Mouse (Mus musculus): ENCODE data around the gene Map3k19. TPM values are rescaled to one million over a fixed set of nuclear protein-coding genes. Genes with fewer than 3 reads are reported as not detected.

The Map3k19 gene
- polyA plus RNA-seq, 1 experiment from 2014 or later: 0.88 TPM

DNA sequence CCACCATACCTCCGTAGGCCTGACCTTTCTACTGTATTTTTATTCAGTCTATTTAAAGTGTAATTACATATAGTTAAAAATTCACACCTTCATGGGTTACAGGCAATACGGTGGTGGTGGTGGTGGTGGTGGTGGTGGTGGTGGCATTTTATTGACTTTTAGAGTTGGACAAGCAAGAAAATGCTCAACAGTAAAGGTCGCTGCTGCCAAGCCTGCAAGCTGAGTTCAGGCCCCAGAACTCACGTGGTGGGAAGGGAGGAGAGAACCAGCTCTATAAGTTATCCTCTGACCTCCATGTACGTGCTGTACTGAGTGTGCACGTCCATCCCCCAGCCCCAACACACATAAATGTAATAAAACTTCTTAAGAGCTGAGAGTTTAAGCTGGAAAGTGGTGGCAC lies 38.5 kb downstream of the Map3k19 start:
- Histone ChIP-seq H3K4me1 (ENCODE audit: control insufficient read depth, insufficient read depth, low read length) (no peaks in the 10 kb centered on the region), H3K36me3 (ENCODE audit: control insufficient read depth, insufficient read depth, low read length) (no peaks in the 10 kb centered on the region), H3K27ac (ENCODE audit: low read depth, low read length) (no peak overlapping the region), H3K4me2 (ENCODE audit: low read depth, low read length) (no peak overlapping the region), H3K4me3 (ENCODE audit: low read depth, low read length) (no peak overlapping the region), H3K27me3 (ENCODE audit: control insufficient read depth, insufficient read depth, low read length) (no peaks in the 10 kb centered on the region), H3K9me3 (ENCODE audit: control insufficient read depth, low read length) (no peaks in the 10 kb centered on the region), H3K9ac (replicated peaks; ENCODE audit: low read depth, low read length) (no peak overlapping the region)
- ATAC-seq (ENCODE audit: low read depth): no peak
- 86% methylated on average over 6 of the region's 6 CpGs for WGBS

- Histone ChIP-seq H3K27ac (ENCODE audit: low read depth, low read length) (no peak overlapping the region), H3K9ac (replicated peaks; ENCODE audit: low read depth, low read length) (no peak overlapping the region), H3K27me3 (ENCODE audit: control insufficient read depth, insufficient read depth, low read length) (no peaks in the 10 kb centered on the region), H3K4me3 (ENCODE audit: low read depth, low read length) (no peak overlapping the region), H3K4me2 (ENCODE audit: low read depth, low read length) (no peak overlapping the region), H3K36me3 (ENCODE audit: control insufficient read depth, insufficient read depth, low read length) (no peaks in the 10 kb centered on the region), H3K4me1 (ENCODE audit: control insufficient read depth, insufficient read depth, low read length) (no peaks in the 10 kb centered on the region), H3K9me3 (ENCODE audit: control insufficient read depth, low read length) (no peaks in the 10 kb centered on the region)
- WGBS: 65% methylated on average over 7 of the region's 7 CpGs
- no peak for ATAC-seq (ENCODE audit: low read depth)
Observed at GRCm38 (mm10) chr1:127812929-127813328, 41.9 kb downstream of the Map3k19 start.

DNA sequence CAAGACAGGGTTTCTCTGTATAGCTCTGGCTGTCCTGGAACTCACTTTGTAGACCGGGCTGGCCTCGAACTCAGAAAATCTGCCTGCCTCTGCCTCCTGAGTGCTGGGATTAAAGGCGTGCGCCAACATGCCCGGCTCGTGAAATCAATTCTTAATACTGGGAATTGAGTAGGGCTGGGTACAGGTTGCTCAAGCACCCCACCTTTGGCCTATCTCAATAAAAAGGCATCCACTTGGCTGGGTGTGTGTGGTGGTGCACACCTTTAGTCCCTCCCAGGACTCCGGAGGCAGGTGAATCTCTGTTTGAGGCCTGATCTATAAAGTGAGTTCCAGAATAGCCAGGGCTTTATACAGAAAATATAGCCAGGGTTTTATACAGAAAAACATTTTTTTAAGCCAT lies 46.2 kb downstream of the Map3k19 start:
- peaks cover 4% of the 10 kb centered on the region; the same call in 1 of the 2 replicates for H3K36me3 ChIP-seq (ENCODE audit: control insufficient read depth, insufficient read depth, low read length)
- H3K27ac ChIP-seq (ENCODE audit: low read depth, low read length): no peak overlapping the region
- WGBS: 94% methylated on average over 7 of the region's 7 CpGs
- no peaks in the 10 kb centered on the region for H3K9me3 ChIP-seq (ENCODE audit: control insufficient read depth, low read length)
- no peaks in the 10 kb centered on the region for H3K27me3 ChIP-seq (ENCODE audit: control insufficient read depth, insufficient read depth, low read length)
- no peak overlapping the region for H3K4me3 ChIP-seq (ENCODE audit: low read depth, low read length)
- no peak overlapping the region for H3K9ac ChIP-seq (replicated peaks; ENCODE audit: low read depth, low read length)
- H3K4me2 ChIP-seq (ENCODE audit: low read depth, low read length): no peak overlapping the region
- ATAC-seq (ENCODE audit: low read depth): no peak
- H3K4me1 ChIP-seq (ENCODE audit: control insufficient read depth, insufficient read depth, low read length): no peaks in the 10 kb centered on the region

DNA sequence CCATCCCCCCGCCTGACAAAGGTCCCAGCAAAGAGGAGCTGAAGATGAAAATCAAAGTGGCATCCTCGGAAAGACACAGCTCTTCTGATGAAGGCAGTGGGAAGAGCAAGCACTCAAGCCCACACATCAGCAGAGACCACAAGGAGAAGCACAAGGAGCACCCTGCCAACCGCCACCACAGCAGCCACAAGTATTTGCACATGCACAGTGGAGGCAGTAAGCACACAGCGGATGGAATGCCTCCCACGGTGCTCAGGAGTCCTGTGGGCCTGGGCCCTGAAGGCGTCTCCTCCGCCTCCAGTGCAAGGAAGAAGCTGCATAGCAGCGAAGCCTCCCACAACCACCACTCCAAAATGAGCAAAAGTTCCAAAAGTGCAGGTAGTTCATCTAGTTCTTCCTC lies 51.9 kb downstream of the Map3k19 start:
- no peak overlapping the region for H3K4me3 ChIP-seq (ENCODE audit: low read depth, low read length)
- H3K9ac ChIP-seq (replicated peaks; ENCODE audit: low read depth, low read length): no peak overlapping the region
- H3K36me3 ChIP-seq (ENCODE audit: control insufficient read depth, insufficient read depth, low read length): peaks cover 26% of the 10 kb centered on the region
- 92% methylated on average over 8 of the region's 8 CpGs for WGBS
- H3K9me3 ChIP-seq (ENCODE audit: control insufficient read depth, low read length): no peaks in the 10 kb centered on the region
- no peak for ATAC-seq (ENCODE audit: low read depth)
- H3K4me1 ChIP-seq (ENCODE audit: control insufficient read depth, insufficient read depth, low read length): no peaks in the 10 kb centered on the region
- H3K27ac ChIP-seq (ENCODE audit: low read depth, low read length): no peak overlapping the region
- H3K4me2 ChIP-seq (ENCODE audit: low read depth, low read length): no peak overlapping the region
- no peaks in the 10 kb centered on the region for H3K27me3 ChIP-seq (ENCODE audit: control insufficient read depth, insufficient read depth, low read length)

DNA sequence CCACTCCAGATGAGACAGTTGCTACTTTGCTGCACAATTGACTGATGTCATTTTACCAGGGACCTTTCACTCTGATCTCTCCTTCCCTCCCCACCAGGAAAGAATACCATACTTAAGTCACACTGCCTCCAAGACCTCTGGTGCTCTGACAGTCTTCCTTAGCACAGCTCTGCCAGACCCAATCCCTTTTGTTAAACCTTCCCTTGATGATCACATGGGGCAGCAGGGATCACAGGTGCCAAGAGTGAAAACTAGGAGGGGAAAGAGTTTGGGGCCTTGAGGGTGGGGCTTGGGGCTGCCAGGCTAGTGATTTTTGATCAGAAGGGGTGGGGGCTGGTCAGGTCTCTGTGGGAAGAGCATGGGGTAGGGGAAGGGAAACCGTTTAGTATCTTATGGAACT lies 58.1 kb downstream of the Map3k19 start:
- no peaks in the 10 kb centered on the region for H3K4me1 ChIP-seq (ENCODE audit: control insufficient read depth, insufficient read depth, low read length)
- no peak overlapping the region for H3K4me2 ChIP-seq (ENCODE audit: low read depth, low read length)
- H3K27ac ChIP-seq (ENCODE audit: low read depth, low read length): no peak overlapping the region
- no peak for ATAC-seq (ENCODE audit: low read depth)
- H3K9ac ChIP-seq (replicated peaks; ENCODE audit: low read depth, low read length): no peak overlapping the region
- peaks cover 9% of the 10 kb centered on the region for H3K36me3 ChIP-seq (ENCODE audit: control insufficient read depth, insufficient read depth, low read length)
- WGBS: 95% methylated on average over 1 of the region's 1 CpGs
- no peak overlapping the region for H3K4me3 ChIP-seq (ENCODE audit: low read depth, low read length)
- H3K9me3 ChIP-seq (ENCODE audit: control insufficient read depth, low read length): no peaks in the 10 kb centered on the region
- no peaks in the 10 kb centered on the region for H3K27me3 ChIP-seq (ENCODE audit: control insufficient read depth, insufficient read depth, low read length)

DNA sequence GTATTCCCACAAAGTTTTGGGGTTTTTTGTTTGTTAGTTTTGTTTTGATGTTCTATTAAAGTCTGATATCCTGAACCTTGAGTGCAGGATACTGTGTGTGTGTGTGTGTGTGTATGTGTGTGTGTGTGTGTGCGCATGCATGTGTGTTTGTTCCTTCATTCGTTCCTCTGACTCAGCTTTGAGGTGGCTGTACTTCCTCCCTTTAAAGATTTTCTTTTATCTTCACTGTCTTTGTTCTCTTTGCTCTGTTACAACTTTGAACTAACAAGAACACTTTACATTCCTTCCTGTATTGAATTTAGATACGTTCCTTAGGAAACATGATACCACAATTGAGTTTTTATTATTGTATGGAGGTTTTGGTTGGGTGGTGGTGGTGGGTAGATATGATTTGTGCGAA lies 58.5 kb downstream of the Map3k19 start:
- Histone ChIP-seq H3K4me2 (ENCODE audit: low read depth, low read length) (no peak overlapping the region), H3K4me3 (ENCODE audit: low read depth, low read length) (no peak overlapping the region), H3K9me3 (ENCODE audit: control insufficient read depth, low read length) (no peaks in the 10 kb centered on the region), H3K36me3 (ENCODE audit: control insufficient read depth, insufficient read depth, low read length) (peaks cover 7% of the 10 kb centered on the region; the same call in 1 of the 2 replicates), H3K27me3 (ENCODE audit: control insufficient read depth, insufficient read depth, low read length) (no peaks in the 10 kb centered on the region), H3K27ac (ENCODE audit: low read depth, low read length) (no peak overlapping the region), H3K4me1 (ENCODE audit: control insufficient read depth, insufficient read depth, low read length) (no peaks in the 10 kb centered on the region), H3K9ac (replicated peaks; ENCODE audit: low read depth, low read length) (no peak overlapping the region)
- no peak for ATAC-seq (ENCODE audit: low read depth)
- WGBS: 81% methylated on average over 4 of the region's 4 CpGs

DNA sequence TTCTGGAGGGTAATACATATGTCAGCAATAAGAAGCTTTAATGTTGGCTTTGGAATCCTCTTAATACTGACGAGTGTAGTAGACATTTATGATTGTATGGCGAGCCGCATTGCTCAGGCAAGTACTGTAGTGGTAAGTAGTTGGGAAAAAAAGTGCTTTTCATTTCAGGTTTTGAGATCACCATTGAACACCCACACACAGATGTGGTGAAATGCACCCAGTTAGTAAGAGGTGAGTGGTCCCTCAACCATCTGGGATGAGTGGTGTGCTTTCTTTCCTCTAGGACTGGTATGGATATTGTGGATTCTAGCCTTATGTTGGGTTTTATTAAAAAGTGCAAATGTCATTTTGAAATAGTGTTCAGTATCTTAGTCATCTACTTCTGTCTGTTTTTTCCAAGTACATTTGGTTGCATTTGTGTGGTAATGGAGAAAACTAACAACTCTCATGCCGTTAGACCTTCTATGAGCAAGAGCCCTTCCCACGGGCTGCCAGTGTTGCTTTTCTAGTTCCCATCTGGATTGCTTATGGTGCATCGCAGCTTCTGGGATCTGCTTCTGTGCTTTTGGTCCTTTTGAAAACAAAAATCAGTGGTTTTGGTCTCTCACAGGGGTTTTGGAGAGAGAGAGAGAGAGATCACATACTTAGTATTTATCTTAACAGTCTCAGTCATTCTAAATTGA lies 59.6 kb downstream of the Map3k19 start:
- ATAC-seq (ENCODE audit: low read depth): no peak
- WGBS: 92% methylated on average over 6 of the region's 6 CpGs

GRCm38 (mm10) chr1:127793459-127793858 lies 61.4 kb downstream of the Map3k19 start:
- ATAC-seq (ENCODE audit: low read depth): no peak
- Histone ChIP-seq H3K27ac (ENCODE audit: low read depth, low read length) (no peak overlapping the region), H3K4me2 (ENCODE audit: low read depth, low read length) (no peak overlapping the region), H3K4me3 (ENCODE audit: low read depth, low read length) (no peak overlapping the region), H3K9ac (replicated peaks; ENCODE audit: low read depth, low read length) (no peak overlapping the region), H3K4me1 (ENCODE audit: control insufficient read depth, insufficient read depth, low read length) (no peaks in the 10 kb centered on the region), H3K36me3 (ENCODE audit: control insufficient read depth, insufficient read depth, low read length) (peaks cover 4% of the 10 kb centered on the region; the same call in 1 of the 2 replicates), H3K27me3 (ENCODE audit: control insufficient read depth, insufficient read depth, low read length) (no peaks in the 10 kb centered on the region), H3K9me3 (ENCODE audit: control insufficient read depth, low read length) (no peaks in the 10 kb centered on the region)
- 94% methylated on average over 1 of the region's 1 CpGs for WGBS

More for the DNA sequence above, 59.6 kb downstream of the Map3k19 start:
- H3K36me3 ChIP-seq (ENCODE audit: control insufficient read depth, insufficient read depth, low read length): peaks cover 7% of the 10 kb centered on the region; the same call in 1 of the 2 replicates
- H3K27ac ChIP-seq (ENCODE audit: low read depth, low read length): no peak overlapping the region
- no peaks in the 10 kb centered on the region for H3K9me3 ChIP-seq (ENCODE audit: control insufficient read depth, low read length)
- H3K9ac ChIP-seq (replicated peaks; ENCODE audit: low read depth, low read length): no peak overlapping the region
- H3K4me1 ChIP-seq (ENCODE audit: control insufficient read depth, insufficient read depth, low read length): no peaks in the 10 kb centered on the region
- H3K4me3 ChIP-seq (ENCODE audit: low read depth, low read length): no peak overlapping the region
- H3K27me3 ChIP-seq (ENCODE audit: control insufficient read depth, insufficient read depth, low read length): no peaks in the 10 kb centered on the region
- no peak overlapping the region for H3K4me2 ChIP-seq (ENCODE audit: low read depth, low read length)

DNA sequence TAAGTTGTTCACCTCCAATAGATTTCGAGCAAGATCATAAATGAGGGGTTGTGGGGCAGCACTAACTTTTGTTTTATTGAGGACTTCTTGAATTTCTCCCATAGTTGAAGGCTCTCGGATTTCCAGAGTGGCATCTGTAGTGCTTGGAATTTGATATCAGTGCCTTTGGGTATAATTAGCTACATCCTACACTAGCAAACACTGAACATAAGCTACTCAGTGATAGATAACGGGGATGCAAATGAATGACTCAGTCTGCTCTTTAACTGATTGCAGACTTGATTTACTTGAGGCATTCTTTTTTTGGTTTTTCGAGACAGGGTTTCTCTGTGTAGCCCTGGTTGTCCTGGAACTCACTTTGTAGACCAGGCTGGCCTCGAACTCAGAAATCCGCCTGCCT lies 65.9 kb downstream of the Map3k19 start:
- no peak overlapping the region for H3K9ac ChIP-seq (replicated peaks; ENCODE audit: low read depth, low read length)
- WGBS: 85% methylated on average over 6 of the region's 6 CpGs

More for the DNA sequence above, 65.9 kb downstream of the Map3k19 start:
- H3K4me2 ChIP-seq (ENCODE audit: low read depth, low read length): no peak overlapping the region
- peaks cover 4% of the 10 kb centered on the region; the same call in 1 of the 2 replicates for H3K36me3 ChIP-seq (ENCODE audit: control insufficient read depth, insufficient read depth, low read length)
- no peaks in the 10 kb centered on the region for H3K9me3 ChIP-seq (ENCODE audit: control insufficient read depth, low read length)
- no peak overlapping the region for H3K4me3 ChIP-seq (ENCODE audit: low read depth, low read length)
- H3K4me1 ChIP-seq (ENCODE audit: control insufficient read depth, insufficient read depth, low read length): no peaks in the 10 kb centered on the region
- no peaks in the 10 kb centered on the region for H3K27me3 ChIP-seq (ENCODE audit: control insufficient read depth, insufficient read depth, low read length)
- ATAC-seq (ENCODE audit: low read depth): no peak
- no peak overlapping the region for H3K27ac ChIP-seq (ENCODE audit: low read depth, low read length)

Measured in neural tube, embryonic 14.5 days (tissue).